Mouse (Mus musculus) embryonic facial prominence, embryonic 14.5 days (tissue): Measurements from ENCODE around the gene Pip5k1b. TPM values are rescaled to one million over a fixed set of nuclear protein-coding genes. Genes with fewer than 3 reads are reported as not detected.

ENCODE experiments used
- ATAC-seq: fragments of 200-750 bp; cut with Nextera tagmentation; 2 replicates; pipeline ENCODE4 v1.8.0; 2017; ENCODE audit warnings: low read depth, moderate number of reproducible peaks, moderate TSS enrichment
- DNase-seq: peaks from one replicate; pipeline ENCODE4 v3.0.0-alpha.2; 2015; ENCODE audit warnings: low spot score
- H3K27ac ChIP-seq: fragments of 300-500 bp; sonication (generic); replicated peaks from 2 replicates; pipeline ENCODE4 v1.5.1; 2014; ENCODE audit warnings: low read depth, mild to moderate bottlenecking, low read length, moderate library complexity
- H3K27me3 ChIP-seq: fragments of 300-500 bp; sonication (generic); replicated peaks from 2 replicates; pipeline ENCODE4 v1.6.1; 2014; ENCODE audit warnings: low read length; ENCODE audit not compliant: control insufficient read depth, insufficient read depth
- H3K36me3 ChIP-seq: fragments of 300-500 bp; sonication (generic); 2 replicates; pipeline ENCODE4 v1.6.1; 2014; ENCODE audit warnings: low read length, mixed read lengths; ENCODE audit not compliant: control insufficient read depth, insufficient read depth
- H3K4me1 ChIP-seq: fragments of 300-500 bp; sonication (generic); 2 replicates; pipeline ENCODE4 v1.6.1; 2014; ENCODE audit warnings: antibody characterized with exemption, low read length; ENCODE audit not compliant: control insufficient read depth, insufficient read depth
- H3K4me2 ChIP-seq: fragments of 300-500 bp; sonication (generic); 2 replicates; pipeline ENCODE4 v1.6.1; 2014; ENCODE audit warnings: low read depth, mild to moderate bottlenecking, low read length, moderate library complexity, mixed read lengths
- H3K4me3 ChIP-seq: fragments of 300-500 bp; sonication (generic); 2 replicates; pipeline ENCODE4 v1.5.1; 2014; ENCODE audit warnings: low read depth, mild to moderate bottlenecking, low read length
- H3K9ac ChIP-seq: fragments of 300-500 bp; sonication (generic); 2 replicates; pipeline ENCODE4 v1.6.1; 2014; ENCODE audit warnings: low read depth, mild to moderate bottlenecking, low read length, moderate library complexity, mixed read lengths
- H3K9me3 ChIP-seq: fragments of 300-500 bp; sonication (generic); 2 replicates; pipeline ENCODE4 v1.6.1; 2016; ENCODE audit warnings: low read length; ENCODE audit not compliant: control insufficient read depth
- WGBS: fragments of 180-500 bp; shearing (Covaris S2); extraction: QIAGEN DNeasy Blood & Tissue Kit; methylation state at CpG from one replicate; pipeline ENCODE4 v1.1.7; 2014; 5-methylcytosine and 5-hydroxymethylcytosine counted together
- polyA plus RNA-seq: library from polyadenylated mRNA; unstranded; fragments of >200 nt; fragmentation: Nextera tagmentation; extraction: Ambion mirVana; gene quantifications from 2 replicates; pipeline ENCODE4 v1.2.1, GENCODE M21; 2014

Pip5k1b gene
- polyA plus RNA-seq, 1 experiment from 2014 or later = 1.6 TPM

DNA sequence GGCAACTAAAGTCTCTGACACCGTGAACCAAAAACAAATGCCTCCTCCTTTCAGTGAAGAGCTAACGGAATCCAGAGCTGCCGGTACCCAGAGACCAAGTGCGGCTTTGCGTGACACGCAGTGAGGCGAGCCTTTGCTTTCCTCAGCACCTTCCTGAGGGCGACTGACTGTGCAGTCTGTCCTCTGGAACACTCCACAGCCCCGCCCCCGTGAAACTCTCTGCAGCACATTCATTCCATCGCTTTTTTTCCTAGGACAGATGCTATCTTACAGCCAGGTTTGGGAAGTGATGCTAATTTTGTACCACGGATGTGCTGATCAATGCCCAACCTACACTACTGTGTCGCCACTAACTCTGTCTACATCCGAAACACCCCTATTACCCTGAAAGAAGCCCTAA lies 292.9 kb downstream of the Pip5k1b start:
- no peak for DNase-seq
- Histone ChIP-seq H3K27me3 (no peaks in the 10 kb centered on the region), H3K9me3 (no peaks in the 10 kb centered on the region), H3K4me3 (no peak overlapping the region), H3K36me3 (peaks cover 25% of the 10 kb centered on the region), H3K4me2 (no peak overlapping the region), H3K4me1 (no peaks in the 10 kb centered on the region), H3K9ac (no peak overlapping the region), H3K27ac (no peak overlapping the region)
- 85% methylated on average over 14 of the region's 14 CpGs for WGBS
- ATAC-seq = no peak

DNA sequence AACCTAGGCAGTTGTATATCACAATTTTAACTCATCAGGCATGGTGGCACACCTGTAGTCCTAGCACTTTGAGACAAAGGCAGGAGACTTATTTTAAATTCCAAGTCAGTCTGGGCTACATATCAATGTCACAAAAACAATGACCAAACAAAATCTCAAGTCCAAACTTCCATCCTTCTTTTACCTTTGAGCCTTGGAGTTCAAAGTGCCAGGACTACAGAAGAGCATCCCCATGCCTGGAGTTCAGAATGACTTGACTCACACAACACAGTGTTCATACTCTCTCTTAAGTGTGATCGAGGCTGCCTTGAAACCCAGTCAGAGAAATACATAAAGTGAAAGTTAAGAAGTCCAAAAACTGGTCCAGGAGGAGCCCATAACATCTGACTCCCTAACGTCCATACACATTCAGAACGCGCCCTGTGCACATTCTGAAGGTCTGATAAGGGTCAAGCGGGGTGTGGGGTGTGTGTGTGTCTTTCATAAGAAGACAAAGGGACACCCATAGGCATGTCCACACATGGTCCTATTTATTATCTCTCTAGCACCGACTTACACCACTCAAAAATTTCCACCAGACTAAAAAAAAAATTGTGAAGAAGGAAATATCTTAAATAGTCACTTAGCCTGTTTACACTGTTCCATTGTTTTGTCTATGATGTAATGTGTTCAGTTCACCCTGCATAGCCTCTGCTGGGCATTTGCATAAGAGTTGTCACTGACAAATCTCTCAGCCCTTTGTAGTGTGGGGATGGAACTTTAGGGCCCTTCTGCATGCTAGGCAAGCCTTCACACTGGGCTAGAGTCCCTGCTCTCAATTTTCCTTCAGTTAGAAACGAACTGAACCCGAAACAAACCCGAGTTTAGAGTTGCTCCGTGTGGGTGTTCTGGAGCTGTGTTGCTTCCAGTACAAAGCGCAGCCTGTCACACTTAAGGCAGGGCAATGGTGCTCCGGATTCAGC lies 296.0 kb downstream of the Pip5k1b start:
- no peak overlapping the region for H3K4me3 ChIP-seq
- ATAC-seq (no peak), DNase-seq (no peak)
- H3K27me3 ChIP-seq = no peaks in the 10 kb centered on the region
- no peak overlapping the region for H3K27ac ChIP-seq
- H3K4me2 ChIP-seq = no peak overlapping the region
- peaks cover 11% of the 10 kb centered on the region for H3K36me3 ChIP-seq
- WGBS = 71% methylated on average over 12 of the region's 12 CpGs
- no peak overlapping the region for H3K9ac ChIP-seq
- no peaks in the 10 kb centered on the region for H3K9me3 ChIP-seq
- no peaks in the 10 kb centered on the region for H3K4me1 ChIP-seq

- no peak overlapping the region for H3K27ac ChIP-seq
- H3K4me1 ChIP-seq = no peaks in the 10 kb centered on the region
- H3K36me3 ChIP-seq = 0 out of 2 replicates have a peak, but pooled peaks cover 4% of the 10 kb centered on the region
- DNase-seq (no peak), ATAC-seq (no peak)
- H3K4me2 ChIP-seq = no peak overlapping the region
- no peak overlapping the region for H3K4me3 ChIP-seq
- no peaks in the 10 kb centered on the region for H3K9me3 ChIP-seq
- no peaks in the 10 kb centered on the region for H3K27me3 ChIP-seq
- H3K9ac ChIP-seq = no peak overlapping the region
- WGBS = 81% methylated on average over 5 of the region's 5 CpGs
Measured at GRCm38 (mm10) chr19:24258368-24258767, 297.3 kb downstream of the Pip5k1b start.

DNA sequence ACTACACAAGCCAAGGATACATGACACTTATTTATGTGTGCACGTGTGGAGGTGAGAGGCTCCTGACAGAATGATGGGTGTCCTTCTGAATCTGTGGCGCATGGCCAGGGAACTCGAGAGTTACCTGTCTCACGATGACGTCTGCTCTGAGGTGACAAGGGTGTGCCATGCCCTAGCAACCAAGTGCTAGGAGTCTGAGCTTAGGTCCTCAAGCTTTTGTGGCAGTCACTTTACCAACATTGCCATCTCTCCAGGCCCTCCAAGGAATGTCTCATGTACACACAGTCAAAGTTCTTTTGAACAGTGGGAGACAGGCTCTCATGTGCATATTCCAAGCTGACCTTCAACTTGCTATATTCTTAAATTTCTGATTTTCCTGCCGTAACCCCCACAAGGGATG lies 297.7 kb downstream of the Pip5k1b start:
- no peak for ATAC-seq
- DNase-seq = no peak
- Histone ChIP-seq H3K9ac (no peak overlapping the region), H3K4me3 (no peak overlapping the region), H3K4me1 (no peaks in the 10 kb centered on the region), H3K4me2 (no peak overlapping the region), H3K27me3 (no peaks in the 10 kb centered on the region), H3K27ac (no peak overlapping the region), H3K9me3 (no peaks in the 10 kb centered on the region), H3K36me3 (0 out of 2 replicates have a peak, but pooled peaks cover 4% of the 10 kb centered on the region)
- 93% methylated on average over 6 of the region's 6 CpGs for WGBS

DNA sequence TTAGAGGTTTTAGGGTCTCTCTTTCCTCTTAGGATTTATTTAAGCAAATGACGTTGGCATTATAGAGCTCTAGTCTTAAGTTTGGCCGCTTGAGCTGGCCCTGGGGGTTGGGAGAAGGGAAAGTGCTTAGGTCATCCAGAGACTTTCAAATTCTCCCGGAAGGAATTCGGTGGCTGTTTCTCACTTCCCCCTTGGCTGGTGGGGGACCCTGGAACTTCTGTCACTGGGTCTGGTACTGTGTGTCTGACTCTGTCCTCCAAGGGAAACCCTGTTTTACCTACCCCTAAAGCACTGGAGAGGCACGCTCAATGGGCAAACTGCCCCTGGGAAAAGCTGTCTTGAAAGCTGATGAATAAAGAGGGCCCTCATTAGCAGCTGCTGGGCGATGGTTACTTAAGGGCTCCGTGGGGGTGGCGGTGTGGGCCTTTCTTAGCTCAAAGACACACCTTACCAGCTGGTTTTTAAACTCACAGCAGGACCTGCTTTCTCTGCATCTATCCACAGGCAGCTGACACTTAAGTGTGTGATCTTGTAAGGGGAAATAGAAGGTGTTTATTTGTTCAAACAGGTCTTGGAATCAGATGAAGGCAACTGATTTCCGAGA lies 301.9 kb downstream of the Pip5k1b start:
- 27% methylated on average over 9 of the region's 9 CpGs for WGBS
- DNase-seq = no peak
- H3K27ac ChIP-seq = no peak overlapping the region

GRCm38 (mm10) chr19:24251869-24252268 lies 303.8 kb downstream of the Pip5k1b start:
- Histone ChIP-seq H3K27ac (no peak overlapping the region), H3K9me3 (no peaks in the 10 kb centered on the region), H3K4me3 (no peak overlapping the region), H3K4me2 (peak overlapping the region; percentile 9; the same call in 1 of the 2 replicates), H3K36me3 (no peaks in the 10 kb centered on the region), H3K27me3 (no peaks in the 10 kb centered on the region), H3K9ac (no peak overlapping the region; the same call in 1 of the 2 replicates), H3K4me1 (peaks cover 6% of the 10 kb centered on the region; the same call in 1 of the 2 replicates)
- ATAC-seq (peak; percentile 66), DNase-seq (peak; percentile 60)
- 13% methylated on average over 6 of the region's 6 CpGs for WGBS

More for the DNA sequence above, 301.9 kb downstream of the Pip5k1b start:
- no peak for ATAC-seq
- H3K36me3 ChIP-seq = no peaks in the 10 kb centered on the region
- no peaks in the 10 kb centered on the region for H3K9me3 ChIP-seq
- no peak overlapping the region for H3K9ac ChIP-seq
- H3K27me3 ChIP-seq = no peaks in the 10 kb centered on the region
- H3K4me1 ChIP-seq = peaks cover 6% of the 10 kb centered on the region; the same call in 1 of the 2 replicates
- H3K4me2 ChIP-seq = no peak overlapping the region
- H3K4me3 ChIP-seq = no peak overlapping the region

Other genes starting within 250 kb of the Pip5k1b start
- 51.5 and 54.0 TPM in 2 replicates for gene Fam122a, start 78.5 kb downstream of the Pip5k1b start, polyA plus RNA-seq
- gene Tmem252, start 118.1 kb upstream of the Pip5k1b start, polyA plus RNA-seq = 3.6 and 3.8 TPM in 2 replicates